Mouse (Mus musculus) hindbrain, embryonic 10.5 days (tissue): ENCODE results near the gene Hist1h4c. TPM values are rescaled to one million over a fixed set of nuclear protein-coding genes. Genes with fewer than 3 reads are reported as not detected.
A peak's percentile ranks its signal among the peaks of the same experiment; 100 is the strongest.
"Not testable (repeated sequence)": the region's sequence is repeated elsewhere in the genome, so short reads cannot be mapped to it uniquely, and the experiment has no call there.

Experiments used
- DNase-seq: peaks from one replicate; pipeline ENCODE4 v3.0.0-alpha.2; 2017; ENCODE audit warnings: low spot score
- H3K27ac ChIP-seq: fragments of 300-500 bp; sonication (generic); 2 replicates; pipeline ENCODE4 v1.5.1; 2016; ENCODE audit warnings: mild to moderate bottlenecking, moderate library complexity
- H3K27me3 ChIP-seq: fragments of 300-500 bp; sonication (generic); 2 replicates; pipeline ENCODE4 v1.6.1; 2016; ENCODE audit warnings: mild to moderate bottlenecking; ENCODE audit not compliant: poor library complexity, insufficient read depth, severe bottlenecking
- H3K36me3 ChIP-seq: fragments of 300-500 bp; sonication (generic); 2 replicates; pipeline ENCODE4 v1.6.1; 2016; ENCODE audit warnings: mild to moderate bottlenecking, moderate library complexity
- H3K4me1 ChIP-seq: fragments of 300-500 bp; sonication (generic); replicated peaks from 2 replicates; pipeline ENCODE4 v1.6.1; 2016; ENCODE audit warnings: mild to moderate bottlenecking
- H3K4me3 ChIP-seq: fragments of 300-500 bp; sonication (generic); 2 replicates; pipeline ENCODE4 v1.5.1; 2016; ENCODE audit warnings: mild to moderate bottlenecking, moderate library complexity
- H3K9me3 ChIP-seq: fragments of 300-500 bp; sonication (generic); 2 replicates; pipeline ENCODE4 v1.6.1; 2016; ENCODE audit warnings: mild to moderate bottlenecking, moderate library complexity
- WGBS: fragments of 180-500 bp; shearing (Covaris S2); methylation state at CpG from one replicate; pipeline ENCODE4 v1.1.7; 2016; 5-methylcytosine and 5-hydroxymethylcytosine counted together
- polyA plus RNA-seq: library from polyadenylated mRNA; unstranded; fragments of >200 nt; fragmentation: Nextera tagmentation; extraction: Ambion mirVana; gene quantifications from 2 replicates; pipeline ENCODE4 v1.2.1, GENCODE M21; 2016

Gene Hist1h4c
- polyA plus RNA-seq, 1 experiment from 2014 or later = 5.4 TPM

DNA sequence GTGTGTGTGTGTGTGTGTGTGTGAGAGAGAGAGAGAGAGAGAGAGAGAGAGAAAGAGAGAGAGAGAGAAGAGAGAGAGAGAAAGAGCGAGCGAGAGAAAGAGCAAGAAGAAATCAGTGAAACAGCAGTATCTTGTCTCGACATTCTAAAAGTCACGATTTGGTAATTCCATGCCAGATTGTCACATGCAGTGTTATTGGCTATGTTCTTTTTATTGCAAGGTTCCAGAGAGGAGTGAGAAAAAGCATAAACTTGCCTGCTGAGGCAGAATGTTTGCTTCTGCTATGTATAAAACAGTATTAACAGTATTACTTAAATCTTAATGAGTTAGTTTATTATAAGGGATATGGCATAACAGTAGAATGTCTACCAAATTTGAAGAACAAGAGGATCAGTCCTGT, 12.3 kb downstream of the Hist1h4c start:
- Histone ChIP-seq H3K4me1 (peaks cover 26% of the 10 kb centered on the region), H3K36me3 (no peaks in the 10 kb centered on the region), H3K27me3 (no peaks in the 10 kb centered on the region), H3K4me3 (peak overlapping the region; percentile 59), H3K27ac (peak overlapping the region; percentile 94), H3K9me3 (no peaks in the 10 kb centered on the region)
- WGBS = 71% methylated on average over 4 of the region's 4 CpGs
- DNase-seq = no peak

DNA sequence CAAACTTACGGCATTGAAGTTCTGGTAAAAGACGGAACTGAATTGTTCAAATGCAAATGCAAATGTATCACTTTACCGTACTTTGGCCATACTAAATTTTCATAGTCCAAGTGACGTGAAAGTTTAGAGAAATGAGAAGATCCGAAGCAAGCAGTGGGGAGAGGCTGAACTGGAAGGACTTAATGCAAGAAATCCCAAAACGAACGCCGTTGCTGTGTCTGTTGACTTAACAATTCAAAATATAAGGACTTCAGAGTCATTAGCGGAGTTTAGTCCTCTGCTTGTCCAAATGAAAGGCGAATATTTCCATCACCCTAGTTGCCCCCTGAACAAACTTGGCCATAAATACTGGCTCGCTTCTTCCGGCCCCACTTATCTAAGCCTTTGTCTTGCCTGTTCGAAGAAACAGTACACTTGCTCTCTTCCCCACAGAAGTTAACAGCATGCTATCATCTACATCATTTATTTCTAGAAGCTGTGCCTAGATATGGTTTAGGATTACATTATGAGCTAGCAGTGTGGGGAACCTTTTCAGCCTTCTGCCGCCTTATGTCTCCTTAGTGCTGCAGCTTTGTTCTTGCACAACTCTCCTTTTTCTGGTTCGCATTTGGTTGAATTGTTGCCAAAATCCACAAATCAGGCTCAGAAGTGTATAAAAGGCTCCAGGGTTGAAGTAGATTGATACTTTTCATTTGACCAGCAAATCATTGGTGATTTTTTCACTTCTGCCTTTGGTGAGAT, 13.0 kb downstream of the Hist1h4c start:
- peak; percentile 36 for DNase-seq
- Histone ChIP-seq H3K36me3 (no peaks in the 10 kb centered on the region), H3K27me3 (no peaks in the 10 kb centered on the region), H3K27ac (peak overlapping the region; percentile 94), H3K4me1 (peaks cover 26% of the 10 kb centered on the region), H3K4me3 (peak overlapping the region; percentile 59), H3K9me3 (no peaks in the 10 kb centered on the region)
- WGBS = 20% methylated on average over 15 of the region's 15 CpGs

DNA sequence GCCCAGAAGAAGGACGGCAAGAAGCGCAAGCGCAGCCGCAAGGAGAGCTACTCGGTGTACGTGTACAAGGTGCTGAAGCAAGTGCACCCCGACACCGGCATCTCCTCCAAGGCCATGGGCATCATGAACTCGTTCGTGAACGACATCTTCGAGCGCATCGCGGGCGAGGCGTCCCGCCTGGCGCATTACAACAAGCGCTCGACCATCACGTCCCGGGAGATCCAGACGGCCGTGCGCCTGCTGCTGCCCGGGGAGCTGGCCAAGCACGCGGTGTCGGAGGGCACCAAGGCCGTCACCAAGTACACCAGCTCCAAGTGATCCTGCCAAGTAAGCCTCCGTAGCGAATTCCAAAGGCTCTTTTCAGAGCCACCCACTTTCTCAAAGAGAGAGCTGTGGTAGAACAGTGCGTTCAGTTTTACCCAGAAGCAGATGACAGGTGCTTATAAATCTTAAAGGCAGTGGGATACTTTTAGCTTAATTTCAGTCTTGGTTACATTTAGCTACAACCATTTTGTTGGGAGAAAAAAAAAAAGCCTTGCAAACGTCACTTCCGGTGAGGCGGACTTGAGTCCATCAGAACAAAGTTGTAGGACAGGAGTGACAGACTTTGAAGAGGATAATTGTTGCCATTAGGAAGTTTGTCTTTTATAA, 13.8 kb downstream of the Hist1h4c start:
- not testable (repeated sequence) for H3K27me3 ChIP-seq, H3K9me3 ChIP-seq, H3K36me3 ChIP-seq
- Histone ChIP-seq H3K27ac (peak overlapping the region; percentile 94), H3K4me3 (peak overlapping the region; percentile 59), H3K4me1 (peaks cover 26% of the 10 kb centered on the region)
- peak; percentile 51 for DNase-seq
- under 1% methylated on average over 27 of the region's 37 CpGs for WGBS

- peak; percentile 87 for DNase-seq
- WGBS = under 1% methylated on average over 32 of the region's 32 CpGs
- Histone ChIP-seq H3K4me1 (peaks cover 26% of the 10 kb centered on the region), H3K4me3 (peak within 1 kb of the TSS; percentile 59), H3K36me3 (no peaks in the 10 kb centered on the region), H3K9me3 (no peaks in the 10 kb centered on the region), H3K27me3 (no peaks in the 10 kb centered on the region), H3K27ac (peak within 1 kb of the TSS; percentile 94)
These were observed 14.4 kb downstream of the Hist1h4c start, which contains the start of the genes Hist1h2ac and Hist1h2bc for GRCm38 (mm10) chr13:23683755-23684281. Gene Hist1h2ac, minus strand, starts transcription at chr13:23683948. Gene Hist1h2bc, plus strand, starts transcription at chr13:23684199.

- H3K27me3 ChIP-seq, H3K9me3 ChIP-seq, H3K36me3 ChIP-seq: not testable (repeated sequence)
- Histone ChIP-seq H3K27ac (peak overlapping the region; percentile 88), H3K4me1 (peaks cover 26% of the 10 kb centered on the region), H3K4me3 (peak overlapping the region; percentile 52)
- DNase-seq = peak; percentile 34
- WGBS = 11% methylated on average over 18 of the region's 30 CpGs
These were observed 15.1 kb downstream of the Hist1h4c start for GRCm38 (mm10) chr13:23682947-23683754.

GRCm38 (mm10) chr13:23682623-23682946, 15.7 kb downstream of the Hist1h4c start:
- WGBS = 66% methylated on average over 1 of the region's 1 CpGs
- Histone ChIP-seq H3K4me1 (peaks cover 26% of the 10 kb centered on the region), H3K4me3 (peak overlapping the region; percentile 52), H3K36me3 (no peaks in the 10 kb centered on the region), H3K27ac (peak overlapping the region; percentile 88), H3K9me3 (no peaks in the 10 kb centered on the region), H3K27me3 (no peaks in the 10 kb centered on the region)
- no peak for DNase-seq

- no peaks in the 10 kb centered on the region for H3K27me3 ChIP-seq
- H3K4me1 ChIP-seq = peaks cover 26% of the 10 kb centered on the region
- peak overlapping the region; percentile 52 for H3K4me3 ChIP-seq
- no peaks in the 10 kb centered on the region for H3K9me3 ChIP-seq
- H3K36me3 ChIP-seq = no peaks in the 10 kb centered on the region
- 84% methylated on average over 6 of the region's 6 CpGs for WGBS
- H3K27ac ChIP-seq = peak overlapping the region; percentile 88; the same call in 1 of the 2 replicates
- DNase-seq = peak; percentile 7
These were observed 16.2 kb downstream of the Hist1h4c start for GRCm38 (mm10) chr13:23681990-23682582.

- Histone ChIP-seq H3K27me3 (no peaks in the 10 kb centered on the region), H3K27ac (no peak overlapping the region), H3K4me1 (no peaks in the 10 kb centered on the region), H3K4me3 (no peak overlapping the region), H3K36me3 (no peaks in the 10 kb centered on the region), H3K9me3 (no peaks in the 10 kb centered on the region)
- WGBS = 78% methylated on average over 3 of the region's 3 CpGs
- no peak for DNase-seq
These were observed 35.7 kb downstream of the Hist1h4c start for GRCm38 (mm10) chr13:23662536-23662935.

DNA sequence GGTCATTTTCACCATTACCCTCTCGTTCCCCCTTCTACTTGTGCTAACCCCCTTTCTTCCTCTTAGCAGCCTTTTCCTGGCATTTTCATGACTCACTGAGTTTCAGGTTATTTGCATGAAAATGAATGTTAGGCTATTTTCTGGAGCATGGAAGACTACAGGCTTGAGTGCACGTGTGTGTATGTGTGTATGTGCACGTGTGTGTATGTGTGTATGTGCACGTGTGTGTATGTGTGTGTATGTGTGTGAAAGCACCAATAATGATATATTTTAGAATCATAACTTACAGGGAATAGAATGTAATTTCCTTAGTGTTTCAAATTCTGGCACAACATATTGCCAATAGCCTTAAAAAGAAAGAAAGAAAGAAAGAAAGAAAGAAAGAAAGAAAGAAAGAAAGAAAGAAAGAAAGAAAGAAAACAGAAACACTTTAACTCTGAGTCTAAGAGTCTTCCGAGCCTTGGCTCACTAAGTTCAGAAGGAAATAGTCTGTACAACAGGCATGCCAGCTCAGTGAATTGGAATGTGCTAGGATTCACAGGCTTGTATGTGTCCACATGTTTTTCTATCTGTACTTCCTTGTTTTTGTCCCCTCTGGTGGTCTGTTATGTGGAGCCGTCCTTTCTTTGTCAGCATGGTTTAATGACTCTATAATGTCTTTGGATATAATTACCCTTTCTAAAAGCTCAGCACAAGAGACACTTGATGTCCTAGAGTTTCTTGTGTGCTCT, 38.5 kb downstream of the Hist1h4c start:
- Histone ChIP-seq H3K27ac (no peak overlapping the region), H3K27me3 (no peaks in the 10 kb centered on the region), H3K9me3 (no peaks in the 10 kb centered on the region), H3K4me1 (no peaks in the 10 kb centered on the region), H3K4me3 (no peak overlapping the region), H3K36me3 (no peaks in the 10 kb centered on the region)
- no peak for DNase-seq
- 80% methylated on average over 6 of the region's 6 CpGs for WGBS
